Mouse (Mus musculus): ENCODE results near the gene Tbca.
A peak's percentile ranks its signal among the peaks of the same experiment; 100 is the strongest.

The Tbca gene

DNA sequence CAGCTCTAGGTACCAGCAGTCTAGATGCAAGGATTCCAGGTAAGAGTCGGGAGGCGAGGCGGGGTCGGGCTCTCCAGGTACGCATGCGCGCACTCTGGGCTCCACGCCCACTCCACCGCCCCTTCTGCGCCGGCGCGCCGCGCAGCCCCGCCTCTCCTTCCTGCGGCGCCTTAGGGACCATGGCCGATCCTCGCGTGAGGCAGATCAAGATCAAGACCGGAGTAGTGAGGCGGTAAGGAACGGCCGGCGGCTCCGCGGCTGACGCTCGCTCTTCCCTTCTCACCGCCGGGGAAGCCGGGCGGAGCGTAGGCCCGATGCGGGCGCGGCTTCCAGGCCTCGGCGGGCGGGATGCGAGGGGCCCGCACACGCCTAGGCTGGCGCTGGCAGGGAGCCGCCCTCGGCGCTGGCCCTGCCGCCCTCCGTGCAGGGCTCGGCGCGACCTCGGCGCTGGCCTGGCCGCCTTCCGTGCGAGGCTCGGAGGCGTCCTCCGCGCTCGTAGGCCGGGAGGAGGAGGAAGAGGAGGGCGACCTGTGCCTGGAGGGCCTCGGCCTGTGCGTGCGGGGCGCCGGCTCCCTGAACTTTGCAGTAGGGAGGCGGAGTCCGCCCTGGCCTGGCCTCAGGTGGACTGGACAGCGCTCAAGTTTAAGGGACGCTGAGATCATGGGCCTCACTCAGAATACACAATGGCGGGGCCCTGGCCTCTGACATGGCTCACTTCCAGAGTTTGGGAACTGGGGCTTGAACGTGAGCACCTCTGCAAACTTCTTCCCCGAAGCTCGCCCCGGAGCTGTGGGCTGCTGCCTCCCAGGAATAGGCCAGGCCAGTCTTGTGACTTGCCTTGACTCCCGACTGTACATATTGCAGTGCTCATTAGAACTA, at the start of gene Tbca:
Gene Tbca, plus strand, starts transcription at position 140 of the 879 bp plus-strand sequence.
- DNase-seq, result peak; percentile 94

DNA sequence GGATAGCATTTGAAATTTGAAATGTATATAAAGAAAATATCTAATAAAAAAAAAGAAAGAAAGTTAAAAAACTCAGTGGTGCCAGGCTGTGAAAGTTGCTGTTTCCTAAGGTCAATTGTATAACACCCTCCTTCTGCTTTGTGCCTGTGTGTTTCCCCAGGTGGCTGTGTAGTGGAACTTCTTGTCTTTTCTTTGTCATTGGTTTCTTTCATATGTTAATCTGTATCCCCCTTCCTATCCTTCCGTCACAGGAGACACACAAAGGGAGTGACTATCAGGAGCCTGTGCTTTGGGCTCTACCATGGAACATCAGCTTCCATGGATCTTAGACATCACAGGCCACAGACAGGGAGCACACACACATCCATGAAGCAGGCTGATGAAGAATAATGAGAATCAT, 43.5 kb upstream of the Tbca start:
- no peak for DNase-seq

DNA sequence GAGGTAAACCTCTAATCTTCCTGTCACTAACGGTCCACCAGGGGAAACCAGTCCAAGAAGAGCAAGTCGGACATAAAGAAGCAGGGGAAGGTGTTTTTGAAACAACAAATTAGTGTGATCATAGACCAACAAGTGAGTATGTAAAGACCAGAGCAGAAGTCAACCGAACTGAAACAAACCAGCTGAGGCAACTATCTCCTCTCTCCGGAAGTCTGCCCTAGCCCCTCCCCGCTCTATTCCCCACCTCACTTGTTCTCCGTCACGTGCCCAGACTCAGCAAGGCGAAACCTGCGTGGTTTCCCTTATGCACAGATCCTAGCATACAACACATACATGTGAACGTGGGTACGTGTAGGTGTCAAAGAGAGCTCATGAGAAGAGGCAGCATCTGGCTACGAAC, 22.9 kb upstream of the Tbca start:
- no peak for DNase-seq

DNA sequence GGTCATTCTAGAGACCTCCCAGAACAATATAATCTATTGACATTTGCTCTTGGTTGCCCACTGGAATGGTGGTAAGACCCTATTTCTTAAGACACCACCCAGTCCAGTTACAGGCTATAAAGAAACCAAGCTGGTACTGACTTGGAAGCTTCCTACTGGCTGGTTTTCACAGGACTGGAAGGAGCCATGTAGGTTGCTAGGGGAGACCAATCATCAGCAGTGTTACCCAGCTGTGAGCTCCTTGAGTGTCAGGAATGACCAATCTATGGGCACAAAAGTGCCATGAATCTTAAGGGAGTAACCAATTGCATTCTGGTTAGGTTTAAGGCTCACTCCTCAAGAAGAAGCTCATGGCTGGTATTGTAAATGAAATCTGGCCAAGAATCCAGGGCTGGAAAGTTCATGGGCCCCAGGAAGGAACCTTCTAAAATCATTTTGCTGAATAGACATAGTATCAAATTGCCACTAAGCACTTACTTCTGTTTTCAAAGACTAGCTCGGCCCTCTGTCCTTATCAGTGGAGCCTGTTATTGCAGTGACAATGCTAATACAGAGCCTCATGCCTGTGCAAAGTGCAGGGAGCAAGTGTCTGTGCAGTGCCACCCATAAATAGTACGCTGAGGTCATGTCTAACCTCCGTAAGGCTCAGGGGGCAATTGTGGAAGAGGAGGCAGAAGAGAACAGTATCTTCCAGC, 20.1 kb upstream of the Tbca start:
- DNase-seq, result no peak

DNA sequence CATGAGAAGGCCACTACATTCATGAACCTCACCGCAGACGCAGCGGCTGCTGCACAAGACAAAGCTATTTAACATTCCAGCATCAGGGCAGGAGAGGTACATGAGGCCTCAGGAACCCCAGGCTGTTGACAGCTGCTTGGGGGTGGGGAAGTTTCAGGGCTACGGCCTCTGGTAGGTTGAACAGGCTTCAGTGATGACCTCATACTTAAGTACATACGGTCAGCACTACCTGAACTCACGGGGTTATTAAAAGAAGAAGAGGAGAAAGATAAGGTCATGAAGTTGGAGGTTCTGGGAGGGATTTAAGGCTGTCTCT, 19.6 kb upstream of the Tbca start:
- DNase-seq, result no peak

DNA sequence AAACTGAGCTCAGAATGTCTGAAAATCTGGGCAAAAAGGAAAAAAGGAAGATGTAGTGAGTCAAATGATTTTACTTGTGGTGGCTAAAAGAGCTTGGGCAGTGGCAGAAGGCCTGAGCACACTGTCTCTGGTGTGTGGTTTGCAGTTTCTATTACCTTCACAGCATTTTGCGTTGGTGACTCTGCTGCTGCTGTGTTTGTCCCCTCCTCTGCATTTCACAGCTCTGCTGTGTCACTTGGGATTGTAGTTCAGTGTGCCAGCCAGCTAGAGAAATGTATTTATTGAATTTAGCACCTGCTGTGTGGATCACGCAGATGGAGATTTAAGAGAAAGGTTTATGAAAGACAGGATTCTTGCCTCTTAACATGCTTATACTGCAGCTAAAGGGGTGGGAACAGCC, 1.8 kb upstream of the Tbca start:
- DNase-seq, result no peak

DNA sequence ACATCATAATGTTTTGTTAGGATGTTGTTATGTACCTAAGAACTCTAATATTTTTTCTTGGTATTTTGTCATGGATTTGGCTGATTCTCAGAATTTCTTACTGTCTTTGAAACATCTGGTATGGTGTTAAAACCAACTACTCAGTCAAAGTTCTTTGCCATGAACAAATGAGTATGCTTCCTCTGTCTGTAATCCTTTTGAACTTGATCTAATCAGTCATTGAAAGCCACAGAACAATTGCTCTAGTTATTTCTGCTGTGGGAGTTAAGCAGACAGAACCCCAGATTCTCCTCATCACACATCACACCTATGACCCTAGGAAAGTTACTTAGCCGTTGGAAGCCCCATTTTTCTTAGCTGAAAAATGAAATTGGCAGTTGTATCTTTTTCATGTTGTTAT, 6.0 kb downstream of the Tbca start:
- DNase-seq, result no peak

DNA sequence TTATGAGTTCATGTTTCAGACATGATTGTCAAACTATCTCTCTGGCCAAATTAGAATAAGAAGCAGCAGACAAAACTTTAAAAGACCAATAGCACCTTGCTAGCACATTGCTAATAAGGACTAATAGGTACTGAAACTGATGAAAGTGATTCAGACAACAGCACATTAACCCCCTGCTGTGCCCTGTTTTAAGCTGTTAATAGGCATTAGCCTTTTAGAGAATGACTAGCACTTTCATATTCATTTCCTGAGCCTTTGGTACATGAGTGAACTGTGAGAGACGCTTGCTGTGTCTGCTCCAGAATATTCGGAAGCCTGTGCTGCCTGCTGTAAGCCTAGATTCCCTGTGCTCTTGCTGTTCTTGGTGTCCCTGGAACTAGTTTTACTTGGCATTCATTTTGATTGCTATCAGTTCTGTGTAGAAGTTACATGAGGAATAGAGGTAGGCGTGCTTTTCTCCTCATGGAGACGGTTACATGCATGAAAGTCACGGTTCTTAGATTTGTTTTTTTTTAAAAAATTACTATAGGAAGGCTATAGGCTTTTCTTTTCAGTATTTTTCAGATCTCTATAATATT, 14.9 kb downstream of the Tbca start:
- no peak for DNase-seq

DNA sequence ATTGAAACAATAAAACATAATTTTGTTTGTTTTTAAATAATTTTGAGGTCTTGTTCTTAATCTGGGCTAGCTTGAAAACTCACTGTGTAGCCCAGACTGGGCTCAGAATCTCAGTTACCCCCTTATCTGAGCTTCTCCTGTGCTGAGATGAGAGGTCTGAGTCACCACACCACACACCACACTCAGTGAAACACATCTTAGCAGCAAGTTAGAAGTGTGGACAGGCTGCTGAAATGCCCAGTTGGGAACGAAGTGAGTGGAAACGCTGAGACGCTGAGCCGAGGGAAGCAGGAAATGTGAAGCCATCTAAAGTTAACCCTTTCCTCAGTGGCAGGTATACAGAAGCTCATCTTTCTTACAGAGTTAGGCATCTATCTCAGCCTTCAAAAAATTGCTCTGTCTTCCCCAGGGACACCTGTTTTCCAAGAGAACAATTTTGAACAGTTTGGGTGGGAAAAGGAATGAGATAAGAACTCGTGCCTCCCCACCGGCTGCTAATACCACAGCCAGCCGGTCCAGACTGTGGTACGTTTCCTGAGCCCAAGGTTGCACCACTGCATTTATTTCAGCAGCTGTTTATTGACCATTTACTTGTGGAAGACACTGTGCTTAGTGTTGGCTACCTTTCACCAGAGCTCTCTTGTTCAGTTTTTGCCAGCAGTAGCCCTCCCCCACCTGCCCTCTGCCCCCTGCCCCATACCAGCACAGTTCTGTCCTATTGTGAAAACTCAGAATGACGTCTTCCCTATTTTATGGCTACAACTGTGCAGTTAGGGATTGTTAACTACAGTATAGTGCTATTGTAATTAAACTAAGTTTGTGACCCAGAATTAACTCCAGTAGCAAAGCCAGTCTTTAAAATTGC, 17.8 kb downstream of the Tbca start:
- DNase-seq, result no peak

DNA sequence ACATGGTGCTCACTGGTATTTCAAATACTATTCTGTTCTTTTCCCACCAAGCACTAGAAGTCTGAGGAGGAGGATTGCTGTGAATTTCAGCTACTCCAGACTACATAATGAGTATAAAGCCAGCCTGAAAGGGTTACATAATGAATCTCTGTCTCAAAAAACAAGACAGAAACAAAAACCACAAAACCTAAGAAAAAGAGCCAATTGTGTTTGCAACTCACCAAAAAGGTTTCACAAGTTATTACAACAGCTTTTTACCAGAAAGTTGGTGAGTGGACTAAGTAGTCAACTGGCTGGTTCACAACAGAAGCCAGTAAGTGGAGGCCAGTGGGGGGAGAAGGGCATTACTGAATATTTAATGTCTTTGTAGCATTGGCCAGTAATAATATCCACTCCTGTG, 19.9 kb downstream of the Tbca start:
- no peak for DNase-seq

DNA sequence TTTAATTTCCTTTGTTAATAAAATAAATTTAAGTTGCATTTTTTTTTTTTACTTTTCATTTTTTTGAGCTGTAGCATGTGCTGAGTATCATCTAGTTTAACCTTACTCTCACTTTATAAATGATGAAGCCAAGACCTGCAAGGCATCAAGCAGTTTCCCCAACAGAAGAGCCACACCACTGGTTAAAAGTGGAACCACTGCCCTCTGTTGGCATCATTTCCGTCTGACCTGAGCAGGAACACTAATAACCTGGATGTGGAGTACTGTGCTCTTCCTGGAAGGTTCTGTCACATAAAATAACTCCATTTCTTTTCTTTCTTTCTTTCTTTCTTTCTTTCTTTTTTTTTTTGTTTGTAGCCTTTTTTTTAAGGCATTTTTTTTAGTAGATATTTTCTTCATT, 21.0 kb downstream of the Tbca start:
- DNase-seq, result no peak

DNA sequence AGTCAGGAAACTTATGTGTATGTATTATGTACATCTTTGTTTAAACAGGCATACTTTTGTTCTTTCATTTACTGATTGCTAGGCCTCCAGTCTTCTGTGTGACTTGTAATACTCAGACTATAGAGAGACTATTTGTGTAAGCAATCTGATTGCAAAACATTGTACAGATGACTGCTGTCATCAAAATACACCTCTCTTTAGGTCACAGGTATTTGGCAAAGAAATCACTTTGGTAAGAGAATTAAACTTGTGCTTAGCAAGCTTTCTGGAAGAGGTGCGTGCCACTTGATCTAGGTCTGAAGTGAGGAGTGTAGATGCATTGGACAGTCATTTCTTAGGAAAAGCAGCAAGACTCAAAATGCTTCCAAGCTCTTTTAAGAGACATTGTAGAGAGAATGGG, 22.7 kb downstream of the Tbca start:
- no peak for DNase-seq

DNA sequence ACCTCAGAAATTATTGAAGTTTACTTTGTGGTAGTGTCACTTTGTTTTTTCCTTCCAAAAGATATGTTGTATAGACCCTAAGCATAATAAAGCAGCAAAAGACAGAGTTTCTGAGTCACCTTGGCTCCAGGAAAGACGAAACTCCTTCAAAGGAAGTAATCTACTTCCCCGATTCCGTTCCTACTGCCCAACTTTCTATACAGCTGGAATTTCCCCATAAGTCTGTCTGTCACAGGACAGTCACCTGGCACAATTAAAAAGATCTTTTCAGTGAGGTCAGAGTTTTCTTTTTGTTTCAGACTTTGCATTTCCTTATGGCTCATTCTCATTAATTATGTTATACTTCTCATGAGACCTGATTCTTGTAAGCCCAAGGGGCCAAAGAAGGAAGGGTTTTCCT, 25.1 kb downstream of the Tbca start:
- no peak for DNase-seq

DNA sequence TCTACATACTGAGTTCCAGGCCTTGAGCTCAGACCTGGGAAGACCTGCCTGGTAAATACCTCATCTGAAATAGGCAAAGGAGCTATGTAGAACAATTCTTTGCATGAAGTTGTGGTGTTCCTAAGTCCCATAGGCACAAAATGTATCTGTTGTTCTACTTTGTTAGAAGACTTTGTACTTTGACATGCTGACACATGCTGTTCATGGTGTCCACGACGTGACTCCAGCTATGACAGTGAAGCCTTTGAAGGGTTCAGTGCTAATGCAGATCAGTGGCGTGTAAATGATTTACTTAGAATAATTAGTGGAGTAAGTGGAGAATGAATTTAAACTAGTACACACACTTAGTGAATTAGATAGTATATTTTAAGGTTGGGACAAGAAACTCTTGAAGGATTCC, 31.8 kb downstream of the Tbca start:
- no peak for DNase-seq

DNA sequence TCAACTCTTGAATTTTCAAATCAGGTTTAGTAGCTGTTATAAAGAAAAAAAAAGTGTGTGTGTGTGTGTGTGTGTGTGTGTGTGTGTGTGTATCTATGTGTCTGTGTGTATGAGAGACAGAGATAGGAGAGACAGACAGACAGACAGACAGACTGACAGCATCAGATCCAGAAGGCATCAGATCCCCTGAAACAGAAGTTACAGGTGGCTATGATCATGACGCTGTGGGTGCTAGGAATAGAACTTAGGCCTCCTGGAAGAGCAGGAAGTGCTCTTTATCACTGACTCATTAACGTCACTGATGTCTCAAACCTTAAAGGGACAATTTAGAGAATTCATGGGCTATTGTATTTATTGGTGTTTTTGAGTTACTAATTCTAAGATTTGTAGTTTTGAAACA, 32.2 kb downstream of the Tbca start:
- DNase-seq, result no peak

DNA sequence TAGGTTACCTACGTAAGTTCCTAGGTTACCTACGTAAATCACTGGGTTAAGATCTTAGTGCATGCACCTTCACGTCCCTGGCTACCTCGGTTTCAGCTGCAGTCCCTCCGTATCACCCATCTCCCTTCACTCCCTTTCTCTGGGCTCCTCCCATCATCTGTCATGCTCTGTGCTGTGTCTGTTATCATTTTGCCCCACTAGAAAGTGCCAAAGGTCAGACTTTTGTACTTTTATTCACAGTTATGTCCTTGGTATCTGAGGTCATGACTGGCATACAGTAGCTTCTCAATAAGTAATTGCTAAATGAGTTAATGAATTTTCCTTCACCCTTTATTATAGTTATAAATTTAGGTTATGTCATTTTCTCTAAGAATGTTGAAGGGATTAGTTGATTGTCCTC, 37.7 kb downstream of the Tbca start:
- no peak for DNase-seq

DNA sequence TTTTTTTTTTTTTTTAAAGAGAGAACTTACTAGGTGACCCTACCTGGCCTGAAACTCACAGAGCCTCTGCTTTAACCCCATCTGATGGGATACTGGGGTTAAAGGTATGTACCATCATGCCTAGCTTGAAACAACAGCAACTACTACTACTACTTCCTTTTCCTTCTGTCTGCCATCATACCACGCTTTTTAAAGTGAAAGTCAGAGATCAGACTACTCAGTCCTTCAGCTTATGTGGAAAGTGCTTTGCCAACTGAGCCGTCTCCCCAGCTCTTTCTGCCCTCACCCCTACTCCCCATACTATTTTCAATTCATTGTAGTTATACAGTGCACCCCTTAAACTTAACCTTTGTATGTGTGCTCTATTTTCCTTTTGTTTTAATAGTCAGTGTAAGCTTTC, 38.3 kb downstream of the Tbca start:
- DNase-seq, result no peak

DNA sequence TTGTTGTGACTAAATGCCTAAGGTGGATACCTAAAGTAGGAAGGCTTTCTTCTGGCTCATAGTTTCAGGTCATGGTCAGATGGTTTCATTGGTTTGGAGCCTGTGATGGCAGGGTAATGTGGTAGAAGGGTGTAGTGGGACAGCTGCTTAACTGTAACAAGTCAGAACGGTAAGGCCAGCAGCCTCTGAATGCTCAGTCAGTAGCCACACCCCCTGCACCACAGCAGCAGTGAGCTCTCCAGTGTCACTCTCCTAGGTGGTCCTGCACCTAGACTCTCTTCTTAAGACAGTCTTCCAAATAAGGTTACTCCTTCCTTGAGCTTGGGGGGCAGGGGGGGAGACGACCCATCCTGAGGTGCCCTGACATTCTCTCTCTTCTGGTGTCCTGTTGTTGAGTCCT, 39.1 kb downstream of the Tbca start:
- no peak for DNase-seq

DNA sequence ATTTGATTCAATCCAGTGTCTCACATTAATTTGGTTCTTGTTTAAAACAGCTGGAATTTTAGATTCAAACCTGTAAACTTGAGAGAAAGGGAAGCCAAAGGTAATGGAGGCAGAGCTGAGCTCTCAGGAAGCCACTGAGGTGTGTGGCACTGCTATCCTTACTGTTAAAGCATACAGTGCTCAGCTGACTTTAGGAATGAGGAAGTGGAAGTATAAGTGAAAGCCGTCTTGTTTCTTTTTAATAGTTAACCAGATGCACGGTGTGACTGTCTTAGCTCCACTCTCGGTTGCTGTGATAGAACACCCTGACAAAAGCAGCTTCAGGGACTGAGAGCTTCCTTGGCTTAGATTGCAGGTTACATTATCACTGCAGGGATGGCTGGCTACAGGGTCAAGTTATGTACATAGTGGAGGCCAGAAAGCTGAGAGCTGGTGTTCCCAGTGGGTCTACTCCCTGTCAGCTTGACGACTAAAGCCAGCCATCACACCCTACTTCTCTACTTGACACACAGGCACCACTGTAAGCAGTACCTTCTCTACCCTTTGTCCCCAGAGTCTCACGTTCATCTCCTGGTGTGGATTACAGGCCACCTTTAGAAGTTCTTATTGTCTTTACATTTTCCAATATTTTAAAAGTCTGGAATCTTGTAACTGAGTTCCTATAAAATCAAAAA, 49.5 kb downstream of the Tbca start:
- no peak for DNase-seq

DNA sequence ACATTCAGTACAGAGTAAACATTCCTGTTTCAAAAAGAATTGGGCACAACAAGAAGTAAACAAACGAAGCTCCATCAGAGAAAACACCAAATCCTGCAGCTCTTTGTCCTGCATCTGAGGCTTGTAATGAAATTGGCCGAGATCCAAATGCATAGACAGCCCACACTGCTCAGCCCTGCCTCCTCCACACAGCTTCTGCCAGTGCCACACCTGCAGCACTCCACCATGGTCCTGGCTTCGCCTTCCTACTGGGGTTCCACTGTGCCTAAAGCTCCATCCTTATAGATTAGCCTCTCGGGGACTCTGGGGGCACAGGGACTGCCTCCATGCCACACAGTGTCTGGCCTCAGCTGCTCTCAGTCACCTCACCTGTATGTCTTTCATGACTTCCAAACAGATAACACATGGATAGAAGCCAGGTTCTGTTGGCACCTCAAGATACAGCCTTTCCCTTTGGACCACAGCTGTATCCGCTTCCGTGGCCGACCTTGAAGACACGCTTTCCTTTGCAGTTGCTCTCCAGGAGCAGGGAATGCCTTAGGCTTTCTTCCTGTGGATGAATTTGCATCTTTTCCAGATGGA, 50.1 kb downstream of the Tbca start:
- no peak for DNase-seq

DNA sequence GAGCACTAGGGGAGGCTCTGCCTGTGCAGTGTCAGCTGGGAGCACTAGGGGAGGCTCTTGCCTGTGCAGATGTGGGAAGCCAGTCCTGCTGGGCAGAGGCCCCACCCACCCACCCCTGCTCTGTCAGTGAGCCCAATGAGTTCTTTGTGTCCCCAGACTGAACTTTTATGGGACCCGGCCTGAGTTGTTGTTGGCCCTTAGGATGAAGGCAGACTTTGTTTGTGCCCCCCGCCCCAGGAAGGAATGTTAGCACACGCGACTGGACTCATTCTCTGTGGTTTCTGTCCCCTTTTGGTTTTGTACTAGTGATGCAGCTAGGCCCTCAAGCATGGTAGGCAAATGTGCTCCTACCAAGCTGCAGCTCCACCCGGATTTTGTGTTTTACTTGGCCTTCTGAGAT, 54.5 kb downstream of the Tbca start:
- DNase-seq, result no peak

DNA sequence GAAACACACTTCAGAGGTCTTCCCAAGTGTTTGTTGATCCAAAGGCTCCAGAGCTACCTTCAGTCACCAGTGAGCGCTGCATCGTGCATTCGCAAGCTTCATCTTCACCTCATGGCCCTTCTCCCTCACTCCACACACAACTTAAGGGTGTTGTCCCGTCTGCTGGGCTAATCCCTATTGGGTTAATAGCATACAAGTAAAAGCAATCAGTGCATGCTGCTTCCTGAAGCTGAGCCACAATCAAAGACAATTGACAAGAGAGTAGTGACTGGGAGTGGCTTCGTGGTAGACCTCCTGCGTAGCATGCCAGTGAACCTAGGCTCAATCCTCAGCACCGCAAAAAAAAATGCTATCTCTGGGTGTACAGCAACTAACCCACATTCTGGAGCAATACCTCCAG, 59.2 kb downstream of the Tbca start:
- no peak for DNase-seq

Data from kidney, postnatal 10 days (tissue).